Mouse (Mus musculus): ENCODE results near the gene Rala.
A peak's percentile ranks its signal among the peaks of the same experiment; 100 is the strongest.
"Not testable (repeated sequence)": the region's sequence is repeated elsewhere in the genome, so short reads cannot be mapped to it uniquely, and the experiment has no call there.

The Rala gene

DNA sequence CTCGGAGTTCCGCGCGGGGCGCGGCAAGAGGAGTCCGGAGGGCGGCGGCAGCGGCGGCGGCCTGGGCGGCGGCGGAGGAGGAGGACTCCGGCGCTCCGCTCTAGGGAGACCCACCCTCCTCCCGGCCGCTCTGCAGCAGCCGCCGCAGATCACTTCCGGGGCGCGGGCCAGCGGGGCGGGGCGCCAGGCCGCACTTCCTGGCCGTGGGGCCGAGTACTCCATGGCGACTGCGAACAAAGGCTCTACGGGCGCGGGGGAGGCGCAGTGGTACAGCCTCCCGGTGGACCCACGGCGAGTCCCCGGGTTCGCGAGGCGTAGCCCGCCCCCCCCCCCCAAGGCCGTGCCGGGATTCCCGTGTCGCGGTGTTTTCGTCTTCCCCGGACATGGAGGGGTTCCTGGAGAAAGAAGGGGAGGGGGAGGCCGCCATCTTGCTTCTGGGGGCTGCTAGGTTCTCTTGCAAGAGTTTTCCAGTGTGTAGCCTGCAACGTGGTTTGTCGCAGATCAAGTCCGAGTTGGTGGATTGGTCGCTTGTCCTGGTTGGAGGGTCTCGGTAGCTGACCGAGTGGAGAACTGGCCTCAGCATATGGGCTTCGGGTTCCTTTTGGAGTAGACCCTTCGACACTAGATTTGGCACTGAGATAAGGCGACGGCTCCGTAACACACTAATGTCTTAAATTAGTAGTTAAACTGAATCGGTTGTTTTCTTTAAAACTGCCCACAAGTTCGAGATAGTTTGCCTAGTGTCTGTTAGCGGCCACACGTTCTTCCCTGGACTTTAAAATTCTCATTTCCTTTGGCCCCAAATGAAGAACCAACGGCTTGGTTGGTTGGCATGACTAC, at the start of gene Rala:
Rala (minus strand) TSS at position 162 of the 840 bp plus-strand sequence.
- DNase-seq: peak; percentile 97

DNA sequence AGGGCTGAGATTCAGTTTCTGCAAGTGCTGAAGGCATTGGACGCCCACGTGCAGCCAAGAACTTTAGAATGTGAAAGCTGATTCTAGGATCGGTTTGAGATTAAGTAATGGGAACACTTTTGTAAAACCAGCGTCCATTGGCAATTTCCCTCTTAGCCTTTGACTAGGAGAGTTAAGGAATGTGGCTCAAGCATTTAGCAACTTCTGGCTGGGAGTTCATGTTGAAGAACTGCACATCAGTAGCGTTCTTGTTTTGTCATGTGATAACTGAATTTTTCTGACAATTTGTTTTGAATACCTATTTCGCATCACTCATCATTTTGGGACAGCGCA, 49.4 kb upstream of the Rala start:
- DNase-seq: no peak

DNA sequence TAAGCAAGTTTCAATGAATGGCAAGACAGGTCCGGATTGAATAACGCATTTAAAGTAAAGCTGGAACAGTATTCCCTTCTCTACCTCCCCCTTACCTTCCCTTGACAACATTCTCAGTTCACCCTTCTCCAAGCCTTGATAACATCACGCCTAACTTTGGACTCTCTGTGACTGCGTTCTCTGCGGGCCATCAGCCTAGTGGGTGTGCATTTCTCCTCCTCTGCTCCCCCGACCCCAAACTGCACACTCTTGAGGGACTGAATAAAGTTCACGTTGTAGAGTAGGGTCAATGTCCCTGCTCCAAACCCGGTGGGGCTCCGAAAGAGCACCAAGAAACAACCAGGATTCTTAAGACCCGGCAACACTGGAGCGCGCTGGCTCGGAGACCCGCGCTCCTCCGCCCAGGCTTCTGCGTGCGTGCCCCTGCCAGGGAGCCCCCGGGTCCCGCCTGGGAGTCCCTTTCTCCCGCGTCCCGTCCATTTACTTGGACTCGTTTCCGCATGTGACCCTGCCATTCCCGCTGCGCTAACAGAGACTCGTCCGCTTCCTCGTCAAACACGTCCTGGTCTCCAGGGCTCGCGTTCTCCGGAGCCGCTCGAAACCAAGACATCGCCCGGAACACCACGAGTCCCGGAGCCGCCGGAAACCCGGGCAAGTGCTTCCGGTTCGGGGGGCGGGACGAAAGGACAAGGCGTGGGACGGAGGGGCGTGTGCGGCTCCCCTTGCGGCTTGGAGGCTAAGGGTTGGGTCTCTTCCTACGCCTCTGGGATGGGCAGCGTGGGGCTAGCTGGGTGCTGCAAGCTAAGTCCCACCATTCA, 48.9 kb upstream of the Rala start, which contains the start of gene Yae1d1:
Yae1d1 (minus strand) TSS at position 653 of the 818 bp plus-strand sequence.
- peak; percentile 96 for DNase-seq

DNA sequence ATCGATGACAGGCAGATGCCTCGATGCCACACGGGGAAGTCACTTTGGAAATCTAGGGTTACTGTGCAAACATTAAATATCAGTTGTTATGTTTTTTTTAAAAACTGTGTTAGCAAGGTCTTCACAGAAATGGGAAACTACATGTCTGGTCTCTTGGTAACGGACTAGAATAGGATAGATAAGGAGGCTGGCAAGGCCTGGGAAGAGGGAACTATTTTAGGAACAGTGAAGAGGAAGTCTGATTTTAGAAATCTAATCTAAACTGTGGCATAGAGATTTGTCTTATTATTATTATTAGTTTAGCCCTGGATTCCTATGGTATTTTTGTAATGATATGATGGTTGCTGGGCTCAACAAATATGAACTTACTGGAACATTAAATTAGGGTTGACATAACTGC, 48.0 kb upstream of the Rala start:
- DNase-seq: no peak

DNA sequence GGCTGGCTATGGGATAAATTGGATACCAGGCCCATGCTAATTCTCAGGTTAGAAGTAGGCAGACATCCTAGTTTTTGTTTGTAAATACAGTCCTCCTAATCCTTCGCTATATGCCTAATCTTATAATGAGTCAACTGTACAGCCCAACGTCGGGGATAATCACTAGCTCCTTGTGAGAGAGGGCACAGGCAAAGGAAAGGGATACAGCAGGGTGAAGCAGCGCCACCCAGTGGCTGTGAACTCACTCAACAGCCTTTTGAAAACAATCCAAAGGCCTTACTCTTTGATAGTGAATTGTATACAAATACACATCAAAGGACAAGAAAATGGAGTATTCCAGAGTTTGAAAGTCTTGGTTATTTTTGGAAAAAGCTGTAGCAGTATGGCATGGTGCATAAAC, 39.2 kb upstream of the Rala start:
- DNase-seq: peak; percentile 61

DNA sequence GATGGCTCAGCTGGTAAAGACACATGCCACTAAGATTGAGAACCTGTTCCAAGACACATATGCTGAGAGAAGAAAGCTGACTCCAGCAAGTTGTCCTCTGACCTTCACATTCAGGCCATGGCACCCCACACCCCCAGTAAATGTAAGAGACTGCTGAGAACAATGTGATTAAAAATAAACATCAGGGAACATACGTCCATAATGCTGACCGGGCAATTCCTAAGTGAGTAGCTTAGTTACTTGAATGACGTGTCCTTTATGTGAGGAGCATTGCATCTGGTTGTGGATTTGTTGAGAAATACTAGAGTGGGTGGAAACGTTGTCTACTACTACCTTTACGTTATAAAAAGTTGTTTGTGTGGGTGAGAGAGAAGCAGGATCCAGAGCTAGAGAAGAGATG, 38.6 kb upstream of the Rala start:
- no peak for DNase-seq

DNA sequence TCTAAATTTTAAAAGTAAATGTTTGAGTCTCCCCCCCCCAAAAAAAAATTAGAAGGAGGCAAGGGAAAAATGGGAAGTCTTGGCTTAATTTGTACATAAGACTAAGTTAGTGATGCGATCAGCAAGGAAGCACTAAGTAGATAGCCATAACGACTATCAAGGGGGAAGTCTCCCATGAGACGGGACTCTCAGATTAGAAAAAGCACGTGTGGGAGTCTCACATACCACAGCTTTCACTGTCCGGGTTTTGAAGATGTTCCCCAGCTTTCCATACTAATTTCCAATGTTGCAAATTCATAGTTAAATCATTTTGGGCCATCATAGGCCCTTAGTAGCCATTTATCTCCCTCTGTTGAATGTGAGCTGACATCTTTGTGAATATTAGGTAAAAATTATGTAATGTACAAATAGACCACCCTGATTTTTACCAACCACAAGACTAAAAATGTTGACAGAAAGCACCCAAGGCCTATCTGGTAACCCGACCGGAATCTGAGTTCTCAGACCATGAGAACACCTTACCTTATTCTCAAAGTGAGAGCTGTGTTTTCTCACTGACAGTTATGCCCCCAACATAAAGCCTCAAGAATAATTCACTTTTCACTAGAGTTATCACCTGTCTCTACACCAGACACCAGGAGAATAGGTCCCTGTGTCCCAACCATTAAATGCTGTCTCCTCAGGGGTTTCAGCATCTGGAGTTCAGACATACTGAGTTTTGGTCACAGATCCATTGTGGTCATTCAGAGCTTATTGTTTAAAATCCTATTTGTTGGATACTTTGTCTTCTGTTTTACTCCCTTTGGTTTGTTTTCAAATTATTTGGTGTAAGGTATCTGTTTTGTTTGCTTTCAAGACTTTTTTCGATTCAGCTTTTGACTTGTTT, 33.1 kb upstream of the Rala start:
- DNase-seq: no peak

DNA sequence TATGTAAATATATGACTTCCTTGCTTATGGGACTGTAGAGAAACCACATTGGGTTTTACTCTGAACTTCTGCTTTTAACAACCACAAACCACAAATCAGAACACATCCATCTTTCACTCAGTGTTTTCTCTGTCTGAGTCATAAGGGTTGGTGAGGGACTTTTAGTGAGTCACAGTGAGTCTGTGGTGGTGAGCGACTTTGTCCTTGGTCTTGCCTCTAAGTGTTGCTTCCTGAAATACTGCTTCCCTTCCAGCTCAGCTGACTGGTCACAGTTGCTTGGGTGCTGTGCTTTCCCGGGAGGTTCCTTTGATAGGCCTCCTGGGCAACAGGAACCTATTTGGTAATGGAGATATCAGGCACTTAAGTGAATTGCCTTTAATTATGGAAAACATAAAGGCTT, 31.9 kb upstream of the Rala start:
- DNase-seq: no peak

DNA sequence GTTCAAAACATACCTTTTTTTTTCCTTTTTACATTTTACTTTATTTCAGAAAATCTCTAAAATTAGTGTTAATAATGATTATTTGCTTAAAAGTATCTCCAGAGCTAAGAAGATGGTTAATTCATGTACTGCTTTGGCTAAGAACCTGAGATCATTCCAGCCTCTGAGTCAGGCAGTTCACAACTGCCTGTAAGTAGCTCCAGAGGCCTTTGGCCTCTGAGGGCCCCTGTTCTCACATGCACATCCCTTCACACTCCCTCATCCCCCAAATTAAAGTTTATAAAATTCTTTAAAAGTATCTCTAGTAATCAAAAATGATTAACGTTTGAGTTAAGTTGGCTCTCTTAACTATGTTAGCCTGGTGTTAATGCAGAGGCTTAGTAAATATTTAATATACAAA, 31.4 kb upstream of the Rala start:
- no peak for DNase-seq

DNA sequence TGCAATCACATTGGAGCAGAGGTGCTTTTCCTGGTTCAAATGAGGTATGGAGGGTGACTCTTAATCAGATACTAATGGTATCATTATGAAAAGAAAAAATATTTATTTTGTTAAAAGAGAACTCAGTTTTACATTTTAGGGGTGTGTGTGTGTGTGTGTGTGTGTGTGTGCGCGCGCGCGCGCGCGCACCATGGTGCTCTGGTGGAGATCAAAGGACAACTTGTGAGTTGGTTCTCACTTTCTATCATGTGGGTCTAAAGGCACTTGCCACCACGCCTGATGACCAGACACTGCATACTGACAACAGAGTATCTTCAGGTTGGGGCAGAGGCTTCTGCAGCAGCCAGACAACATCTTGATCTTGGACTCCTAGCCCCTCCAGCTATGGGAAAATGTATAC, 30.7 kb upstream of the Rala start:
- DNase-seq: no peak

DNA sequence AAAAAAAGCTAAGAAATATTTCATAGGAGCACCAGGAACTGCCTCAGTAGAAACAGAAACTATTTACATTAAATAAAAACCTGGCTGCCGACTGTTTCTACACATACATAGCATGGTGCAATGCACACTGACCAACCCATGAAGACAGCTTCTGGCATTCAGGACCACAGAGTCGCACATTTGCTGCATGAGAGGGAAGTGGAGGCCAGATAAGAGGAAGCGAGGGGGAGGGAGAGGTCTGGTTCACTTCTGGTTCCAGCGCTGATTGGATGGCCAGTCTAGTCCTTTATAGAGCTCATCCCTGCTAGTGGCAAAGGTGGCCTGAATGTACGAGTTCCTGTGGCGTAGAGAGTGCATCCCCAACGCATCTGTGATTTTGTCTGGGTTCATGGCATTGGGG, 16.6 kb upstream of the Rala start:
- DNase-seq: no peak

DNA sequence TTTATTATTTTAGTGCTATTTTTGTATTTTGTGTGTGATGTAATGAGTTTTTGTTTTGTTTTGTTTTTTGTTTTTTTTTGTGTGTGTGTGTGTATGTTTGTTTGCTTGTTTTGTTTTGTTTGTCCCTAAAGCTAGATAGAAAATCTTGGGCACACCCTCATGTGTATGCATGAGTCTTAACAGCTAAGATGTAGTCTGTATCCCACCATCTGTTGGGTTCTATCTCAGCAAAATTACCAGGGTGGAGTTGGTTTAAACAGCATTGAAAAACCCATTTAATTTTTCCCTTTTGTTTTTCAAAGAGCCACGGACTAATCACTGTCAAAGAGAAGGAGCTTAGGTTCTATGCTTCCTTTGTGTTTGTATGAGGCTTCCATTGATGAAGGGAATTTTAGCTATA, 10.2 kb upstream of the Rala start:
- no peak for DNase-seq

DNA sequence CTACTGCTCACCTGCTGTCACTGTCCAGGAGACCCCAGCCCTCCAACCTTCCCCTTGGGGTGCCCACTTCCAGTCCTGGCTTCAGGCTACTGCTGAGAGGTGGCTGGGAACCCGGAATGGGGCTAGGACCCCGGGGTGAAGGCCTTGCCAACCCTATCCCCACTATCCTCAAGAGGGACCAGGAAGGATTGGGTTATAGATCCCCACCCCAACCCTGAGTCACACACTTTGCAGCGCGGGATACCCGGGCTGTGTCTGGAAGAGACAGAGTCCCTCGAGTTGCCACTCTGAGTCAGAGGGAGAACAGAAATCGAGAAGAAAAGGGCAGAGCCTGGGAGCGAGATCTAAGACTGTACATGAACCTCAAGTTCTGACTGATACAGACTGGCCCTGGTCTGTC, 6.5 kb upstream of the Rala start:
- not testable (repeated sequence) for DNase-seq

DNA sequence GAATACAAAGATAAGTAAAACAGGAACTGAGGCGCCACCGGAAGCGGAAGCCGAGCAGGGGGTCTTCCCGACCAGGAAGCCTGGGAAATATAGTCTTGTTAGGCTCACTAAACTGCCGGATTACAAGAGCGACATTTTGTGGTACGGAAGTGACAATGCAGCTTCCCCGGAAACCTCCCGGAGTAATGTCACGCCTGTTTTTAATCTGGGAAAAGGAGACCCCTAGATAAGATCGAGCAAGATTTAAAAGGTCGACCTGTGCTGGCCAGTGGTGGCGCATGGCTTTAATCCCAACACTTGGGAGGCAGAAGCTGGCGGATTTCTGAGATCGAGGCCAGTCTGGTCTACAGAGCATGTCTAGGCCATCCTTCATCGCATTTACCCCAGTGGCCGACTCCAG, 5.5 kb upstream of the Rala start:
- DNase-seq: no peak

DNA sequence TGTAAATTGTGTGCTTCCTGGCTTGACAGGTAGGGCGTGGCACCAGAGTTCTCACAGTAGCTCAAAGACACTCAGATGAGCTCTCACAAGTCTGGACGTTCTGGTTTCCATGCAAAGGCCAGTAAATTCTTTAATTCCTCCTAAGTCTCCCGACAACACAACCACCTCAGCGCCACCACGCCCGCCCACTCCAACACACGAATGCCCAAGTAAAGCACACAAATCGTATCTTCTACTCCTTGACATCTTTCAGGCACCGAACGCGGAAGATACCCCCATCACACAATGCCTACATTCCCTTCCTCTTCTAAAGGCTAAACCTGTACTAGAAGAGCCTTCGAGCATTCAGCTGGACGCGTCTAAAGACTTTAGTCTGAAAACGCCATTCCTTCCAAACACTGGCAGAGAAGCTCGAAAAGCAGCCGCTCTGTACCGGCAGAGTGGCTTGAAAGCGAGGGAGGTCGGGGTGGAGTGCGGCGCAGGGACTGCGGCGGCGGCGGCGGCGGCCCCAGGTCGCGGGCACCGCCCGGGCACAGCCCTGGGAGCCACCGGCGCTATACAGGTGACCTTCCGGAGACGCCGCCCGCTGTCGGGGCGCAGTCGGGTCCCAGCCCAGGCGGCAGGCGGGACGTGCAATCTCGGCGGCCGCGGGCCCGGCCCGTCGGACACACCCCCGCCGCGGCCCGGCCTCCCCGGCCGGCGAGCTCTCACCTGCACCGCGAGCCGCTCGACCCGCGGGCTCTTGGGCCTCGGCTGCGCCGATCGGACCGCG, 547 bp downstream of the Rala start:
- peak; percentile 40 for DNase-seq

DNA sequence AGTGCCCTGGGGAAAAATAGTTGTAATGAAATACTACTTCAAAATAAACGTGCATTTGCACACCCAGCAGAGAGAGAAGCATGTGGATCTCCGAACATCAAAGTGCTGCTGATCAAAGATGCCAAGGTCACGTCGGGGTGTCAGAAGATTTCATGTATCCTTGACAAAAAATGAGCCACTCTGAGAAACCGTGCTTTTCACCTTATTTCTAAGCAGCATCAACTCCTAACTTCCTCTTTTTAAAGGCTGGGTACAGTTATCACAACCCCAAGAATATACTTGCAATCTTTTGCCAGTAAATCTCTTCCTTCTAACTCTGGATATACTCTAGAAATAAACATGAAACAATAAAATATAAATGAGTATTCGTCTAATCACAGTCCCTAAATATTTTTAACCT, 1.7 kb downstream of the Rala start:
- no peak for DNase-seq

DNA sequence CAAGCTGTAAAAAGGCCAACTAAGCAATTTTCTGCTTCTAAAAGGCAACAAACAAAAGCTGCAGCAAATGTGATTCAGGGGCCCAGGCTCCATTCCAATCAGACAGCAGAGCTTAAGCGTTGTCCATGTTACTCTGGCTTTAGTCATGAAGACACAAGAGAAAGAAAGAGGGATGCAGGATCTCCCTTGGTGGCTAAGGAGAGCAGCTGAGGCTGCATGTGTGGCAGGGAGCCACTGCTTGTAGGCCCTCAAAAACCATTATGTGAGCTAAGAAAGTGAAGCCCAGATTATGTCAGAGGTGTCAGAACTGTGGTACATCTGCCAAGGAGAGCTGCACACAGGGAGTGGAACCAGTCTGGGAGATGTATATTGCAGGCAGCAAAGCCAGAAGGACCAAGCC, 36.7 kb downstream of the Rala start:
- no peak for DNase-seq

DNA sequence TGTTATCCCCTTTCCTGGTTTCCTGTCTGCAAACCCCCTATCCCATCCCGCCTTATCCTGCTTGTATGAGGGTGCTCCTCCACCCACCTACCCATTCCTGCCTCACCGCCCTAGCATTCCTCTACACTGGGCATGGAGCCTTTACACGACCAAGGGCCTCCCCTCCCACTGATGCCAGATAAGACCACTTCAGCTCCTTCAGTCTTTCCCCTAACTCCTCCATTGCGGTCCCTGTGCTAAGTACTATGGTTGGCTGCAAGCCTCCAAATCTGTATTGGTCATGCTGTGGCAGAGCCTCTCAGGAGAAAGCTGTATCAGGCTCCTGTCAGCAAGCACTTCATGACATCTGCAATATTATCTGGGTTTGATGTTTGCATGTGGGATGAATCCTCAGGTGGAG, 42.6 kb downstream of the Rala start:
- no peak for DNase-seq

DNA sequence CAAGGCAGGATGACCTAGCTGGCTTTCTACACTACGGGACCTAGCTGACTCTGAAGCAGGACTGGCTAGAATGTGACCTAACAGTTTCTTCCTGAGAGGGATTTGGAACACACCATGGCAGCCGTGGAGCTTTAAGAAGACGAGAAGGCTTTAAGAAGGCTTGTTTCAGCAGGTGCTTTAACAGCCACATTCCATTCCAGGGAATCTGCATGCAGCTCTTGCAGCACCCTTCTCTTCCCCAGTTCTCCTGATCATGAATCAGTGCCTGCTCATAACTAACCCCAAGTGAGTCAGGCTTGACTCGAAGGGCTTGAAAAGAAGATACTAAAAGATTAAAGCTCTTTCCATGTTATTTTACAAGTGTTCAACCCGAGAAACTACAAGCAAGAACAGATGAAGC, 43.4 kb downstream of the Rala start:
- DNase-seq: no peak

DNA sequence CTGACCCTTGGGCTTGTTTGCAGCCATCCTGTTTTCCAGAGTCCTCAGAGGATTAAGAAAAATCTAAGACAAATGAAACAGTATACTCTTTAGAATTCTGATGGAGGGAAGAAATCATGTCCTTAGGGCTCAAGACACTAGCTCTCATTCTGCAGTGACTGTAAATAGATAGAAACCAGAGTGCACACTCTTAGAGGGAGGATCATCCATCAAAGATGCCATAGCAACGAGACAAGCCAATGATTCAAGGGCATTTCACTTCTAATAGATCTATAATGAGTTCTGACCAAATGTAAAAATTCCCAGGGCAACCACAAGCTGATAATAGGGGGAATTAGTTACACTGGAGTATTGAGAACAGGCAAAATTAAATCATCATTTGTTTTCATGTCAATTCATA, 47.0 kb downstream of the Rala start:
- DNase-seq: no peak

DNA sequence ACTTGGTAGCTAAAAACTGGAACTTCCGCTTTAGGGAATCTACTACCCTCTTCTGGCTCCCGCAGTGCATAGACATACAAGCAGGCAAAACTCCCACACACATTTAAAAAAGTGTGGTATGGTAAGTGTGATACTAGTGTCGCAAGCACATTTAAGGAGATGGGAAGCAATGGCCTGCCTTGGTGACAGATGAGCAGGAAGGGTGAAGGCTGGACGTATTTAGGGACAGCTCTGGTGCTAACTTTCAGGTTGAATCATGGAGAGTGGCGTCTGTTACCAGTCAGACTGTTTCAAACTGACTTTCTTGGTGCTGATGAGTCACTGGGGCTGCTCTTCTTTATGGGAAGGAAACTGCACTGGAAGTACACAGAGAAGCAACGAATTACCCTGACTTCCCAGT, 52.5 kb downstream of the Rala start:
- DNase-seq: no peak

DNA sequence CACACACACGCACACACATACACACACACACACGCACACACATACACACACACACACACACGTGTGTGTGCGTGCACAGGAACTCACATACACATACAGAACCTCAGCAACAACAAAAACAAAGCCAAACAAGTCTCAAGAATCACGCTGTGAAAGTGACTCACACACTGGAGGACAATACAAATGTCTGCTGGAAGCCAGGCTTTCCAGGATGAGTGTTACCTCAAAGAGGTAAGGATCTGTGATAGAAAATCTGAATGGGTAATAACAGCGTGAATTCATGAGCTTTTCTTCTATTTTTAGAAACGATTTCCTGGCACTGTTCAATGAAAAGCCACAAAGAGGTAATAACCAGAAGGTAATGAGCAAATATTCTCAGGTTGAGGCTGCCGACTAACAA, 59.8 kb downstream of the Rala start:
- DNase-seq: no peak

DNA sequence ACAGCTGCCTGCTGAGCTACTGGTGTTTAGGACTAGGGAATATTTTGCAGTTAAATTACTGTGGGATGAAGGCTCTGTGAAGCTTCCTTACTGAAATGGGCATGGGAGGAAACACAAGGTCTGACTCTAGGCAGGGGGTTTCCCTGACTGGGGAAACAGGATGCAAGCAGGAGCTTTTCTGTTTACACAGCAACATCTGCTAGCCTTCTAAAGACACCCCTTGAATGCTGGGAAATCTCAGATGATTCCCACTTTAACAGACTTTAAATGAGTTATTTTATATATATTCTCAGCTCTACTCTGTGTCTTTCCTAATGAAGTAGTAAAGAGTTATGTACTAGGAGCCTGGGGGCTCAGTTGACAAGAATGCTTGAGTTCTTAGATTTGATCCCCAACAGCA, 65.0 kb downstream of the Rala start:
- no peak for DNase-seq
